Mouse (Mus musculus): ENCODE results near the gene Mtfp1. TPM values are rescaled to one million over a fixed set of nuclear protein-coding genes. Genes with fewer than 3 reads are reported as not detected.
A peak's percentile ranks its signal among the peaks of the same experiment; 100 is the strongest.

Mtfp1 gene
- polyA plus RNA-seq (2014; fragmentation: Nextera tagmentation; extraction: Ambion mirVana) = 14.5 and 15.5 TPM in 2 replicates

- peak within 1 kb of the TSS; percentile 77 for H3K27ac ChIP-seq (ENCODE audit: low read length)
- peak within 1 kb of the TSS; percentile 36 for H3K9ac ChIP-seq (replicated peaks; ENCODE audit: low read depth, low read length)
- H3K4me1 ChIP-seq (ENCODE audit: control insufficient read depth, insufficient read depth, low read length) = peaks cover 11% of the 10 kb centered on the region; the same call in 1 of the 2 replicates
- peak within 1 kb of the TSS; percentile 57 for H3K4me3 ChIP-seq (ENCODE audit: low read depth, low read length)
- peak within 1 kb of the TSS; percentile 80 for H3K4me2 ChIP-seq (replicated peaks; ENCODE audit: low read depth, low read length)
- H3K27me3 ChIP-seq (ENCODE audit: control insufficient read depth, insufficient read depth, low read length) = no peaks in the 10 kb centered on the region
- H3K36me3 ChIP-seq (ENCODE audit: control insufficient read depth, insufficient read depth, low read length) = peaks cover 4% of the 10 kb centered on the region; the same call in 1 of the 2 replicates
- H3K9me3 ChIP-seq (ENCODE audit: control insufficient read depth, low read depth, low read length) = no peaks in the 10 kb centered on the region
- WGBS = 5% methylated on average over 34 of the region's 34 CpGs
- ATAC-seq (ENCODE audit: insufficient number of reproducible peaks, insufficient read depth, low FRiP score, low read depth) = no peak
These were observed at the start of gene Mtfp1 for GRCm38 (mm10) chr11:4095171-4096053. Mtfp1 (minus strand) TSS chr11:4095445.

- Histone ChIP-seq H3K9me3 (ENCODE audit: control insufficient read depth, low read depth, low read length) (no peaks in the 10 kb centered on the region), H3K36me3 (ENCODE audit: control insufficient read depth, insufficient read depth, low read length) (peaks cover 28% of the 10 kb centered on the region), H3K4me3 (ENCODE audit: low read depth, low read length) (no peak overlapping the region), H3K9ac (replicated peaks; ENCODE audit: low read depth, low read length) (no peak overlapping the region), H3K27me3 (ENCODE audit: control insufficient read depth, insufficient read depth, low read length) (no peaks in the 10 kb centered on the region), H3K4me2 (replicated peaks; ENCODE audit: low read depth, low read length) (no peak overlapping the region), H3K4me1 (ENCODE audit: control insufficient read depth, insufficient read depth, low read length) (no peaks in the 10 kb centered on the region), H3K27ac (ENCODE audit: low read length) (no peak overlapping the region)
- 90% methylated on average over 21 of the region's 21 CpGs for WGBS
- no peak for ATAC-seq (ENCODE audit: insufficient number of reproducible peaks, insufficient read depth, low FRiP score, low read depth)
These were observed 48.2 kb upstream of the Mtfp1 start for GRCm38 (mm10) chr11:4143281-4144062.

GRCm38 (mm10) chr11:4142352-4142751, 47.1 kb upstream of the Mtfp1 start:
- Histone ChIP-seq H3K4me3 (ENCODE audit: low read depth, low read length) (no peak overlapping the region), H3K4me1 (ENCODE audit: control insufficient read depth, insufficient read depth, low read length) (no peaks in the 10 kb centered on the region), H3K4me2 (replicated peaks; ENCODE audit: low read depth, low read length) (no peak overlapping the region), H3K9me3 (ENCODE audit: control insufficient read depth, low read depth, low read length) (no peaks in the 10 kb centered on the region), H3K9ac (replicated peaks; ENCODE audit: low read depth, low read length) (no peak overlapping the region), H3K36me3 (ENCODE audit: control insufficient read depth, insufficient read depth, low read length) (peaks cover 33% of the 10 kb centered on the region), H3K27ac (ENCODE audit: low read length) (no peak overlapping the region), H3K27me3 (ENCODE audit: control insufficient read depth, insufficient read depth, low read length) (no peaks in the 10 kb centered on the region)
- ATAC-seq (ENCODE audit: insufficient number of reproducible peaks, insufficient read depth, low FRiP score, low read depth) = no peak
- WGBS = 85% methylated on average over 4 of the region's 4 CpGs

- no peak for ATAC-seq (ENCODE audit: insufficient number of reproducible peaks, insufficient read depth, low FRiP score, low read depth)
- Histone ChIP-seq H3K4me3 (ENCODE audit: low read depth, low read length) (no peak overlapping the region), H3K27ac (ENCODE audit: low read length) (no peak overlapping the region), H3K36me3 (ENCODE audit: control insufficient read depth, insufficient read depth, low read length) (peaks cover 33% of the 10 kb centered on the region), H3K9me3 (ENCODE audit: control insufficient read depth, low read depth, low read length) (no peaks in the 10 kb centered on the region), H3K9ac (replicated peaks; ENCODE audit: low read depth, low read length) (no peak overlapping the region), H3K4me1 (ENCODE audit: control insufficient read depth, insufficient read depth, low read length) (0 out of 2 replicates have a peak, but pooled peaks cover under 1% of the 10 kb centered on the region), H3K27me3 (ENCODE audit: control insufficient read depth, insufficient read depth, low read length) (no peaks in the 10 kb centered on the region), H3K4me2 (replicated peaks; ENCODE audit: low read depth, low read length) (no peak overlapping the region)
These were observed 46.3 kb upstream of the Mtfp1 start for GRCm38 (mm10) chr11:4141505-4141904.

- WGBS = 80% methylated on average over 2 of the region's 2 CpGs
- no peak overlapping the region for H3K27ac ChIP-seq (ENCODE audit: low read length)
- peaks cover 33% of the 10 kb centered on the region for H3K36me3 ChIP-seq (ENCODE audit: control insufficient read depth, insufficient read depth, low read length)
- H3K27me3 ChIP-seq (ENCODE audit: control insufficient read depth, insufficient read depth, low read length) = no peaks in the 10 kb centered on the region
- H3K4me2 ChIP-seq (replicated peaks; ENCODE audit: low read depth, low read length) = no peak overlapping the region
- H3K4me3 ChIP-seq (ENCODE audit: low read depth, low read length) = no peak overlapping the region
- H3K9ac ChIP-seq (replicated peaks; ENCODE audit: low read depth, low read length) = no peak overlapping the region
- no peaks in the 10 kb centered on the region for H3K9me3 ChIP-seq (ENCODE audit: control insufficient read depth, low read depth, low read length)
- no peak for ATAC-seq (ENCODE audit: insufficient number of reproducible peaks, insufficient read depth, low FRiP score, low read depth)
- H3K4me1 ChIP-seq (ENCODE audit: control insufficient read depth, insufficient read depth, low read length) = peaks cover 8% of the 10 kb centered on the region; the same call in 1 of the 2 replicates
These were observed 43.7 kb upstream of the Mtfp1 start for GRCm38 (mm10) chr11:4138964-4139363.

- Histone ChIP-seq H3K27ac (ENCODE audit: low read length) (peak within 1 kb of the TSS; percentile 68; the same call in 1 of the 2 replicates), H3K9ac (replicated peaks; ENCODE audit: low read depth, low read length) (peak within 1 kb of the TSS; percentile 92), H3K4me1 (ENCODE audit: control insufficient read depth, insufficient read depth, low read length) (peaks cover 8% of the 10 kb centered on the region; the same call in 1 of the 2 replicates), H3K27me3 (ENCODE audit: control insufficient read depth, insufficient read depth, low read length) (no peaks in the 10 kb centered on the region), H3K36me3 (ENCODE audit: control insufficient read depth, insufficient read depth, low read length) (peaks cover 15% of the 10 kb centered on the region), H3K4me3 (ENCODE audit: low read depth, low read length) (peak within 1 kb of the TSS; percentile 84), H3K9me3 (ENCODE audit: control insufficient read depth, low read depth, low read length) (no peaks in the 10 kb centered on the region), H3K4me2 (replicated peaks; ENCODE audit: low read depth, low read length) (peak within 1 kb of the TSS; percentile 61)
- peak; percentile 91 for ATAC-seq (ENCODE audit: insufficient number of reproducible peaks, insufficient read depth, low FRiP score, low read depth)
- 2% methylated on average over 64 of the region's 66 CpGs for WGBS
These were observed 40.0 kb upstream of the Mtfp1 start, which contains the start of gene Rnf215 for GRCm38 (mm10) chr11:4134986-4135935. Rnf215 (plus strand) TSS chr11:4135202.

GRCm38 (mm10) chr11:4134400-4134799, 39.2 kb upstream of the Mtfp1 start:
- Histone ChIP-seq H3K4me2 (replicated peaks; ENCODE audit: low read depth, low read length) (no peak overlapping the region), H3K4me3 (ENCODE audit: low read depth, low read length) (no peak overlapping the region)

More at GRCm38 (mm10) chr11:4134400-4134799, 39.2 kb upstream of the Mtfp1 start:
- WGBS = 56% methylated on average over 6 of the region's 6 CpGs
- peaks cover 8% of the 10 kb centered on the region; the same call in 1 of the 2 replicates for H3K36me3 ChIP-seq (ENCODE audit: control insufficient read depth, insufficient read depth, low read length)
- no peak overlapping the region for H3K9ac ChIP-seq (replicated peaks; ENCODE audit: low read depth, low read length)
- H3K27me3 ChIP-seq (ENCODE audit: control insufficient read depth, insufficient read depth, low read length) = no peaks in the 10 kb centered on the region
- H3K27ac ChIP-seq (ENCODE audit: low read length) = no peak overlapping the region
- no peaks in the 10 kb centered on the region for H3K9me3 ChIP-seq (ENCODE audit: control insufficient read depth, low read depth, low read length)
- no peak for ATAC-seq (ENCODE audit: insufficient number of reproducible peaks, insufficient read depth, low FRiP score, low read depth)
- peaks cover 8% of the 10 kb centered on the region; the same call in 1 of the 2 replicates for H3K4me1 ChIP-seq (ENCODE audit: control insufficient read depth, insufficient read depth, low read length)
